Mouse (Mus musculus) retina, postnatal 7 days (tissue): ENCODE measurements around the gene Asb14.
"Not testable (repeated sequence)": the region's sequence is repeated elsewhere in the genome, so short reads cannot be mapped to it uniquely, and the experiment has no call there.

Experiments used
- DNase-seq: peaks from one replicate; pipeline ENCODE4 v3.0.0-alpha.2; 2012; ENCODE audit warnings: low read depth, low spot score

Gene Asb14

DNA sequence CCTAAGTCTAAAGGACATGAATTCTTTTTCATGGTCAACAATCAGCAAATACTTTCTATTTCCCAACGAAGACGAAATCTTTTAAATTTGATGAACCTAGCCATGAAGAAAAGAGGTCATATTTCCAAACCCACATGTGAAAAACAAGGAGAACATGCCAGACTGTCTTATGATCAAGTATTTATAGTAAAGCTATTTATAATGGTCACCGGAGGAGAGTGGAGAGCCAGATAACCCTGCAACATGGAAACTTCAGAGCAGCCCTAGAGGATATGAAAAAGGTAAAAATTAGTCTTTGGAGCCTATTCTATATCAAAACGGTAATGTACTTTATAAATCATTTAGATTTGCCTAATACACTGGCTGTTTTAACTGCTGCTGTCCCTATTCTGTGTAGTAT, at the start of gene Asb14:
TSS of gene Asb14 (plus strand) at position 166 of the 400 bp plus-strand sequence.
- DNase-seq, result no peak

- no peak for DNase-seq
These were observed 41.3 kb upstream of the Asb14 start for GRCm38 (mm10) chr14:26853053-26853452.

GRCm38 (mm10) chr14:26854066-26854465, 40.3 kb upstream of the Asb14 start:
- DNase-seq, result no peak

DNA sequence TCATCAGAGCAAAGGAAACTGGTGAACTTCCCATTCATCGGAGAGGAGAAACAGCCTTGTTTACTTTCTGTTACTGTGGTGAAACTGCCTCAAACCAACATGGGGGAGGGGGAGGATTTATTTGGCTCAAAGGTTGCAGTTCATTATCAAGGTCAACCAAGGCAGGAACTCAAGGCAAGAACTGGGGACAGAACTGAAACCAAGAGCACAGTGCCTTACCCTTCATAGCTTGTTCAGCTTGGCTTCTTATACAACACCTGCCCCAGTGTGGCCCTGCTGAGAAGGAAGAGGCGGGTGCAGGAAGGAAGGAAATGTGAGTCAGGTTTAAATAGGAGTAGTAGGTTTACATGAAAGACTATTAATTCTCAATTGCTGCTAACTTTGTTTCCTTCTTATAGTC, 36.0 kb upstream of the Asb14 start:
- no peak for DNase-seq

- DNase-seq, result no peak
These were observed 35.3 kb upstream of the Asb14 start for GRCm38 (mm10) chr14:26859024-26859423.

- DNase-seq, result no peak
These were observed 27.0 kb upstream of the Asb14 start for GRCm38 (mm10) chr14:26867356-26867755.

DNA sequence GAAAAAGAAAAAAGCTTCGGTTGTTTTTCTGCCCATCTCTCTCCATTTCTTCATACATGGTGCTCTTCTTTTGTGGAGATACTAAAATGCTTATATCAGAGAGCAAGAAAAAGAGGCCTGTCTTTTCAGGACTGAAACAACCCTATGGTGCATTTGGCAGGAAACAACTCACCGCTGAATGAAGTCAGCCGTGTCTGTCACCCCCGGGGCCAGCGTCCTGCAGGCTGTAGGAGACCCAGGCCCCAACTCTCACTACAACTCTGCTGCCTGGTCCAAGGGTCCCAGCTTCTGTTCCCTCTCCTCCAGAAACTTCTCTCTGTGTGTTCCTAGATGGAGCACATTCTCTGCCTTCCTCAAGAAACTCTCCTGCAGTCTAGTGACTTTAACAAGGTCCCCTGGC, 26.1 kb upstream of the Asb14 start:
- no peak for DNase-seq

DNA sequence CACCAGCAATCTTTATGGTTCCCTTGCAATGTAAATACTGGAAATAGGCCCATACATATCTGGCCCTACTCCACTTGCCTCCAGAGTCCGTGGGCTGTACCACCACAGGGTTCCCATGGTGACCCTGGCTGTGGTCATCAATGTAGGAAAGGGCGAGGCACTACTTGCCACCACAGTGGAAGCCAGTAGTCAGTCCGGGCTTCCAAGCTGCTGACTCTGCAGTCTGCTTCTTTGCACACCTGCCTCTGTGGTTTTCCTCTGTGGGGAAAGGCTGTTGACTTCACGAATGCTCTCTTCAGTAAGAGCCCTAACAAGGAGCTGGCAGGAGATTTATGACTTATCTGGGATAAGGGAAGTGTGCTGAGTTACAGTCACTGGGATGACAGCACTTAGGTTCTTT, 15.6 kb upstream of the Asb14 start:
- DNase-seq, result no peak

- no peak for DNase-seq
These were observed 14.4 kb upstream of the Asb14 start for GRCm38 (mm10) chr14:26879976-26880375.

DNA sequence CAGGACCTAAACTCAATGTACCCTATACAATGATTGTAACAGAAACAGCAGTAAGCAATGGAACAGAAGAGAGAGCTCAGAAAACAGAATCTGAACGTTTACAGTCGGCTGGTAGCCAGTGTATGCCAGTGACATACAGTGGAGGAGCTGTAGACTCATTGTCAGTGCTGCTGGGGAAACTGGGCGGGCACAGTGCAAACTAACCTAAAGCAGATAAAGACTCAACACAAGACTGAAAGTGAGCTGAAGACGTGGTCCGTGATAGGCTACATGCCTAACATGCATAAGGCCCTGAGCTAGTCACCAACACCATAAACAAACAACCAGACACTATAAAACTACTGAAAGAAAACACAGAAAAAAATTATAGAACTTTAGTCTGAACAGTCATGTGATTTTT, 12.7 kb upstream of the Asb14 start:
- DNase-seq, result no peak

DNA sequence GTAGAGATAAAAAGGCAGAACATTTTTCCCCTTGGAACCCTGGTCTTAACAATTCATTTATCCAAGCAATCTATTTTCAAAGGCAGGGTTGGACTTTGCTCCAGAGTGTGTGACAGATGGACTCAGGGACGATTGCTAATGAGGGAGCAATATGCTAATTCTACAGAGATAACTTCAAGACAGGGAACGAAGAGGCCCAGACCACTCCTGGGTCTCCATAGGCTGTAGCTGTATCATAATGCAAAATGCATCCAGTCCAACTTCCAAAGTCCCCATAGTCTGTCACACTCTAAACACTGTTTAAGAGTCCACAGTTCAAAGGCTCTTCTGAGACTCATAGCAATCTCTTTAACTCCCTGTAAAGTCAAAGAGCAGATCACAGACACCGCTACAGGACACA, 7.1 kb upstream of the Asb14 start:
- no peak for DNase-seq

DNA sequence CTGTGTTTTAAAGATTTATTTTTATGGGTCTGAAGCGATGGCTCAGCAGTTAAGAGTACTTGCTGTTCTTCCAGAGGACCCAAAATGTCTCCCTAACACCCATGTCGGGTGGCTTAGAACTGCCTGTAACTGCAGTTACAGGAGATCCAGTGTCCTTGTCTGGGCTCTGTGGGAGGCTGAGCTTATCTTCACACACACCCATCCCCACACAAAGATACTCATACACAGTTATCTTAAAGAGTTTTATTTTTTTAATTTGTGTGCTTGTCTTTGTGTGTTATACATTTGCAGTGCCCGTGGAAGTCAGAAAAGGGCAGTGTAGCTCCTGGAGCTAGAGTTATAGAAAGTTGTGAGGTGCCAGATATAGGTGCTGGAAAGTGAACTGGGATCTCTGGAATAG, 3.6 kb upstream of the Asb14 start:
- no peak for DNase-seq

DNA sequence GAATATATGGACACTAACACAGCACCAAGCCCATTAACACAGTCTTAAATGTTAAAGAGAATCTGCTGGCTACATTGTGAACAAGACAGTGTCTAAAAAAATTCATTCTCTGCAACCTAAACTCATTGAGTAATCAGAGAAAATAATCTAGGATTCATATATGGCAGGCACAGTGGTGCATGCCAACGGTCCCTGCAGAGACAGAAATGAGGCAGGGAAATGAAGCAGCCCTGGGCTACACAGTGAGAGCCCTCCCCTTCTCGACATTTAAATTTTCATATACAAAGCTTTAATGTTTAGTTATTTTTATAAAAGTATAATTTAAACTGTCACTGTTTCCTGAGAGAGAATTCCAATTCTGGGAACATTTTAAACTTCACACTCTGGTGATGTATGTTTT, 5.1 kb downstream of the Asb14 start:
- DNase-seq, result no peak

GRCm38 (mm10) chr14:26900893-26901292, 6.5 kb downstream of the Asb14 start:
- no peak for DNase-seq

GRCm38 (mm10) chr14:26907401-26907800, 13.0 kb downstream of the Asb14 start:
- no peak for DNase-seq

DNA sequence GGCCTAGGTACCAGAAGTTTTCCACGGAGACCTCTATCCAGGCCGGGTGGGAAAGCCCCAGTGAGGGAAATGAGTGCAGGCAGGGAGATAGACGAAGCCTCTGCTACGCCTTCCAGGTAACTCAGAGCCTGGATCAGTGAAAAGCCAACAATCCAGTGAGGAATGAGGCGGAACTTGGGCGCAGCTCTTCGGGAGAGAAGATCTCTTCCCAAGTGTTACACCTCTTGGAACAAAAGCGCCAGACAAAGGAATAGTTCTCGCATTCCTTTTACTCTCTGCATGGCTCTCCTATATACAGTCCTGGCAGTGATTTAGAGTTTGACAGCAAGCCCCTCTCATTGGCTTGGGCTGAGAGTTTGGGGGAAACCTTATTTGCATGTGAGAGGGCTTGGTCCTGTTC, 16.1 kb downstream of the Asb14 start:
- DNase-seq, result not testable (repeated sequence)

DNA sequence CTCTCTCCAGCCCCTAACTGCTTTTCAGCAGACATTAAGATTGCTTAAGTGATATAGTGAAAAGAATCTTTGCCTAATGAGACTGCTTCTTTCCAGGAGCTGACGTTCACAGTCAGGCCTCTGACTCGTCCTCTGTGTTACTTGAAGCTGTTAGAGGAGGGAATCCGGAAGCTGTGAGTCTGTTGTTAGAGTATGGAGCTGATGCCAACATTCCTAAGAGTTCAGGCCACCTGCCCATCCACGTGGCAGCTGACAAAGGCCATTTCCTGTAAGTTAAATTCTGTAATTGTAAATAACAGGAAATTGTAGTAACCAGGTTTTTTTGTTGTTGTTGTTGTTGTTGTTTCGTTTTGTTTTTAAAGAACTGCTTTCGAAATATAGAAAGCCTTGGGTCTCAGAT, 16.8 kb downstream of the Asb14 start:
- no peak for DNase-seq

- DNase-seq, result no peak
These were observed 17.5 kb downstream of the Asb14 start for GRCm38 (mm10) chr14:26911826-26912225.

GRCm38 (mm10) chr14:26913681-26914268, 19.4 kb downstream of the Asb14 start:
- DNase-seq, result no peak

GRCm38 (mm10) chr14:26919310-26919709, 25.0 kb downstream of the Asb14 start:
- no peak for DNase-seq

GRCm38 (mm10) chr14:26923702-26924421, 29.5 kb downstream of the Asb14 start:
- DNase-seq, result no peak

- DNase-seq, result no peak
These were observed 40.5 kb downstream of the Asb14 start for GRCm38 (mm10) chr14:26934891-26935290.

GRCm38 (mm10) chr14:26935558-26935957, 41.2 kb downstream of the Asb14 start:
- DNase-seq, result no peak

GRCm38 (mm10) chr14:26956139-26956538, 61.8 kb downstream of the Asb14 start:
- DNase-seq, result not testable (repeated sequence)
